ENCODE assay signal across 26 mouse cellular contexts in the genomic region with DNA sequence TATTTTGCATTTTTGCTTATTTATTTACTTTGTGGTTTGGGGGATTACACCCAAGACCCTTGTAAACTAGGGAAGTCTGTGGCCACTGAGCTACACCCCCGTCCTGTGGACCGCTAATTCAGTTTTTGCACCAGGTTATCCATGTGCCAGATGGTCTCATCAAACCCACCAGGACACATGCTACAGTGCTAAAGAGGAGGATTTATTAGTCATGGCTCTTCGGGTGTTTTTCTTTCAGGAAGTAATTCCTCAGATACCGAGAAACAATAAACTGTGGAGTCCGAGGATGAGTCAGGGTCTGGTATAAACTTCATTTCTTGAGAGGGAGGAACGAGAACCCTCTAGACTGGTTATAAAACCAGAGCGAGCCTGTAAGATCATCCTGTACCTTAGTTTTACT. TPM values are rescaled to one million over a fixed set of nuclear protein-coding genes. Genes with fewer than 3 reads are reported as not detected.
A peak's percentile ranks its signal among the peaks of the same experiment; 100 is the strongest.
DNase-seq lines count a peak whose midpoint lies in the region; ATAC-seq and TF ChIP-seq lines count a peak whose summit lies in the region.
"Had no signal": no experiment of that assay in that cellular context is flagged by ENCODE, and none has a peak within 500 bp of the region (broad histone marks: within the 10 kb centered on the region; RNA-seq: fewer than 3 reads in every experiment).

No protein-coding gene starts in this region.

- no peak overlapping the region for H3K27ac ChIP-seq in kidney, postnatal 0 days
- no peak overlapping the region for H3K27ac ChIP-seq in forebrain, embryonic 13.5 days
- H3K27ac ChIP-seq: embryonic facial prominence, embryonic 10.5 days; embryonic facial prominence, embryonic 15.5 days; heart, adult 2 months; hindbrain, embryonic 14.5 days; liver, embryonic 14.5 days; midbrain, embryonic 12.5 days had no signal

- H3K79me3 ChIP-seq in C2C12 (ENCODE audit: low read depth), result peaks cover 37% of the 10 kb centered on the region

- no peak overlapping the region for H3K4me2 ChIP-seq in kidney, postnatal 0 days (ENCODE audit: low read length)
- no peak overlapping the region for H3K4me2 ChIP-seq in forebrain, embryonic 13.5 days
- H3K4me2 ChIP-seq: embryonic facial prominence, embryonic 15.5 days; heart, embryonic 12.5 days; hindbrain, embryonic 14.5 days; midbrain, embryonic 12.5 days had no signal

- H3K9me3 ChIP-seq in kidney, postnatal 0 days (replicated peaks; ENCODE audit: low read length), result no peaks in the 10 kb centered on the region
- H3K9me3 ChIP-seq in forebrain, embryonic 13.5 days (replicated peaks), result 0 out of 2 replicates have a peak, but pooled peaks cover 3% of the 10 kb centered on the region
- H3K9me3 ChIP-seq: embryonic facial prominence, embryonic 15.5 days; midbrain, embryonic 12.5 days had no signal

- WGBS in kidney, postnatal 0 days, result 26% methylated on average over 7 of the region's 7 CpGs
- 88% methylated on average over 7 of the region's 7 CpGs for WGBS in forebrain, embryonic 13.5 days

- 0 out of 2 replicates have a peak, but pooled peaks cover 4% of the 10 kb centered on the region for H3K4me1 ChIP-seq in kidney, postnatal 0 days (replicated peaks; ENCODE audit: insufficient read depth, low read length)
- no peaks in the 10 kb centered on the region for H3K4me1 ChIP-seq in forebrain, embryonic 13.5 days
- H3K4me1 ChIP-seq: embryonic facial prominence, embryonic 10.5 days; embryonic facial prominence, embryonic 15.5 days; midbrain, embryonic 12.5 days had no signal

- no peaks in the 10 kb centered on the region for H3K27me3 ChIP-seq in kidney, postnatal 0 days (ENCODE audit: insufficient read depth, low read length)
- H3K27me3 ChIP-seq in C2C12 (ENCODE audit: control insufficient read depth, insufficient read depth, insufficient read length), result no peaks in the 10 kb centered on the region
- no peaks in the 10 kb centered on the region for H3K27me3 ChIP-seq in forebrain, embryonic 13.5 days
- H3K27me3 ChIP-seq: embryonic facial prominence, embryonic 15.5 days; heart, embryonic 12.5 days; midbrain, embryonic 12.5 days had no signal

- no peak for ATAC-seq in kidney, postnatal 0 days (replicated peaks; ENCODE audit: low FRiP score, low read depth)
- ATAC-seq in forebrain, embryonic 13.5 days, result no peak
- ATAC-seq: forebrain, postnatal 0 days had no signal

- peak; percentile 59 for DNase-seq in kidney, postnatal 0 days (ENCODE audit: low spot score)
- DNase-seq in kidney, adult 11 months, result no peak
- DNase-seq in brain, adult 2 months (ENCODE audit: low read depth, low spot score), result peak; percentile 55
- no peak for DNase-seq in lung, postnatal 4 days
- no peak for DNase-seq in thymus, postnatal 4 days
- DNase-seq: adrenal gland, postnatal 25 days; cerebellum, adult 8-10 months; forebrain, postnatal 0 days; heart, adult 2 months; heart, postnatal 4 days; kidney, adult 9 months; kidney, postnatal 25 days; layer of hippocampus, postnatal 36 days; liver; lung, adult 2 months; lung, postnatal 10 days; thymus, adult 2 months; thymus, postnatal 36 days had no signal

- no peak for TF ChIP-seq CTCF in kidney, postnatal 0 days (IDR thresholded peaks at IDR 0.05; ENCODE audit: low read depth)
- TF ChIP-seq CTCF in C2C12 (IDR thresholded peaks at IDR 0.05; ENCODE audit: control insufficient read depth, insufficient read depth, insufficient read length), result no peak

- H3K9ac ChIP-seq in kidney, postnatal 0 days (ENCODE audit: low read depth, low read length), result no peak overlapping the region
- no peak overlapping the region for H3K9ac ChIP-seq in forebrain, embryonic 13.5 days
- H3K9ac ChIP-seq: embryonic facial prominence, embryonic 15.5 days; forebrain, postnatal 0 days; heart, embryonic 12.5 days; hindbrain, embryonic 14.5 days; liver, embryonic 14.5 days; midbrain, embryonic 12.5 days had no signal

- no peak overlapping the region for H3ac ChIP-seq in C2C12 (ENCODE audit: control insufficient read depth, insufficient read length, low read depth)

- no peak overlapping the region for H3K4me3 ChIP-seq in kidney, postnatal 0 days (replicated peaks; ENCODE audit: low read depth, low read length)
- H3K4me3 ChIP-seq in C2C12 (ENCODE audit: insufficient read depth, poor library complexity, severe bottlenecking), result no peak overlapping the region
- H3K4me3 ChIP-seq in forebrain, embryonic 13.5 days, result no peak overlapping the region
- H3K4me3 ChIP-seq: embryonic facial prominence, embryonic 10.5 days; embryonic facial prominence, embryonic 15.5 days; heart, adult 2 months; heart, embryonic 12.5 days; midbrain, embryonic 12.5 days had no signal

- peaks cover 93% of the 10 kb centered on the region for H3K79me2 ChIP-seq in C2C12 (ENCODE audit: control insufficient read depth, insufficient read depth)

- no peaks in the 10 kb centered on the region for H3K36me3 ChIP-seq in kidney, postnatal 0 days (ENCODE audit: insufficient read depth, low read length)
- H3K36me3 ChIP-seq in C2C12 (ENCODE audit: control insufficient read depth, insufficient read depth), result no peaks in the 10 kb centered on the region
- no peaks in the 10 kb centered on the region for H3K36me3 ChIP-seq in forebrain, embryonic 13.5 days (ENCODE audit: poor library complexity, severe bottlenecking)
- H3K36me3 ChIP-seq: embryonic facial prominence, embryonic 15.5 days; heart, embryonic 12.5 days; midbrain, embryonic 12.5 days had no signal

TF ChIP-seq in C2C12, 6 proteins besides CTCF, POLR2A, EP300 and RAD21:
- TF ChIP-seq FOSL1 (IDR thresholded peaks at IDR 0.05; ENCODE audit: insufficient read depth, low read length, poor library complexity, severe bottlenecking) (peak; percentile 40), USF1 (IDR thresholded peaks at IDR 0.05; ENCODE audit: low read depth) (no peak), MYOG (IDR thresholded peaks at IDR 0.05; ENCODE audit: control insufficient read depth, extremely low read depth, insufficient read length) (no peak), MYOD1 (IDR thresholded peaks at IDR 0.05; ENCODE audit: control insufficient read depth, insufficient read length, low read depth) (peak; percentile 50), CEBPB (IDR thresholded peaks at IDR 0.05; ENCODE audit: low read depth) (no peak), MAX (IDR thresholded peaks at IDR 0.05) (peak; percentile 76)

RNA-seq across cellular contexts. Expression of a gene that starts 49.5 kb away (rescaled TPM):
- 18.3 and 19.3 TPM in 2 replicates for polyA plus RNA-seq in kidney, postnatal 0 days (2015; fragmentation: Nextera tagmentation; extraction: Ambion mirVana)
- polyA plus RNA-seq in C2C12 (2012; fragmentation: generic; extraction: Trizol), result 10.3 TPM
- 36.7 and 40.1 TPM in 2 replicates for polyA plus RNA-seq in forebrain, embryonic 13.5 days (2015; fragmentation: Nextera tagmentation; extraction: Ambion mirVana)

Comparison
In these comparisons a context has a peak if more than half of its experiments do, and no peak if none do; other contexts are left out.
1. DNase-seq: peak in kidney, postnatal 0 days (single experiment) and brain, adult 2 months (single experiment); none in kidney, adult 11 months (single experiment), lung, postnatal 4 days (0 of 2) and thymus, postnatal 4 days (single experiment).